Mouse (Mus musculus): Measurements from ENCODE around the gene Cdc5l.

DNA sequence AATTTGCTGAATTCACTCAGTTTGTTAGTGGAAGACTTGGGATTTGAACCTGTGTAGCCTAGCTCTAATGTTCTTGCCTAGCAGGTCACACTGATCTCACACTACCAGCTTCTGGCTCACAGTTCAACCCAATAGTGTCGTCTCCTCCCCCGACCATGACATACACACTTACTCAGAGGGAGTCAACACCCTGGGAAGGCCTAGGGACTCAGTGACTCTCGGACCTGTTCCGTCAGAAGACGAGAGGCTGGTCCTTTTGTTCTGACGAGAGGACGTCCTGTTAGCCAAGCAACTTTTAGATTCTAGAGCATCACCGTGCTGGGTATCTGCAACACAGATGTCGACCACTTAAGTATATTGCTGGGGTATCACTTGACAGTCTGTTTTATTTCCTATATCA, 30.7 kb upstream of the Cdc5l start:
- TF ChIP-seq CTCF (IDR thresholded peaks at IDR 0.05; ENCODE audit: control insufficient read depth, insufficient read depth, insufficient read length) (no peak), MYOG (IDR thresholded peaks at IDR 0.05; ENCODE audit: control insufficient read depth, extremely low read depth, insufficient read length) (no peak), CEBPB (IDR thresholded peaks at IDR 0.05; ENCODE audit: low read depth) (no peak), FOSL1 (IDR thresholded peaks at IDR 0.05; ENCODE audit: insufficient read depth, low read length, poor library complexity, severe bottlenecking) (no peak)
